Mouse (Mus musculus): Measurements from ENCODE around the gene Rnps1. TPM values are rescaled to one million over a fixed set of nuclear protein-coding genes. Genes with fewer than 3 reads are reported as not detected.
"Not testable (repeated sequence)": the region's sequence is repeated elsewhere in the genome, so short reads cannot be mapped to it uniquely, and the experiment has no call there.

The Rnps1 gene
- total RNA-seq (2021) = 100 to 1,000 TPM; 134 to 138 TPM

GRCm38 (mm10) chr17:24414230-24414976, at the start of gene Rnps1:
Gene Rnps1, plus strand, starts transcription at chr17:24414565.
- DNase-seq (ENCODE audit: low spot score in 2 of 2) = peak; percentile 91 to 96
- intact Hi-C loops (cut with DNase I) = no loop called here

- intact Hi-C loops (cut with DNase I) = no loop called here
- no peak for DNase-seq (ENCODE audit: low spot score in 2 of 2)
Observed at GRCm38 (mm10) chr17:24365863-24366262, 48.5 kb upstream of the Rnps1 start.

- intact Hi-C loops (cut with DNase I) = no loop called here
- no peak for DNase-seq (ENCODE audit: low spot score in 2 of 2)
Observed at GRCm38 (mm10) chr17:24375094-24375712, 39.2 kb upstream of the Rnps1 start.

- intact Hi-C loops (cut with DNase I) = no loop called here
Observed at GRCm38 (mm10) chr17:24375886-24376285, 38.5 kb upstream of the Rnps1 start.

GRCm38 (mm10) chr17:24378496-24378895, 35.9 kb upstream of the Rnps1 start:
- no peak for DNase-seq (ENCODE audit: low spot score in 2 of 2)
- intact Hi-C loops (cut with DNase I) = no loop called here

More at GRCm38 (mm10) chr17:24375886-24376285, 38.5 kb upstream of the Rnps1 start:
- DNase-seq (ENCODE audit: low spot score in 2 of 2) = no peak

- intact Hi-C loops (cut with DNase I) = no loop called here
- no peak for DNase-seq (ENCODE audit: low spot score in 2 of 2)
Observed at GRCm38 (mm10) chr17:24383789-24384188, 30.6 kb upstream of the Rnps1 start.

GRCm38 (mm10) chr17:24388711-24389110, 25.7 kb upstream of the Rnps1 start:
- intact Hi-C loops (cut with DNase I) = no loop called here
- DNase-seq (ENCODE audit: low spot score in 2 of 2) = no peak

GRCm38 (mm10) chr17:24389865-24390264, 24.5 kb upstream of the Rnps1 start:
- DNase-seq (ENCODE audit: low spot score in 2 of 2) = peak; percentile 41 to 50
- intact Hi-C loops (cut with DNase I) = loop anchor here (2.0 to 5.0 kb wide), 2 partner anchors 217 to 238 kb away; partner anchors contain the start of gene Pdpk1

GRCm38 (mm10) chr17:24391149-24391548, 23.2 kb upstream of the Rnps1 start:
- intact Hi-C loops (cut with DNase I) = loop anchor here (2.0 to 5.0 kb wide), 2 partner anchors 218 to 239 kb away; partner anchors contain the start of gene Pdpk1
- DNase-seq (ENCODE audit: low spot score in 2 of 2) = no peak

GRCm38 (mm10) chr17:24393527-24393926, 20.8 kb upstream of the Rnps1 start:
- intact Hi-C loops (cut with DNase I) = loop anchor here (5.0 kb wide), 1 partner anchor 241 kb away; the partner anchor contains the start of gene Pdpk1
- no peak for DNase-seq (ENCODE audit: low spot score in 2 of 2)

- DNase-seq (ENCODE audit: low spot score in 2 of 2) = no peak
- intact Hi-C loops (cut with DNase I) = loop anchor here (5.0 kb wide), 1 partner anchor 242 kb away; the partner anchor contains the start of gene Pdpk1
Observed at GRCm38 (mm10) chr17:24394456-24394855, 19.9 kb upstream of the Rnps1 start.

GRCm38 (mm10) chr17:24402371-24402770, 12.0 kb upstream of the Rnps1 start:
- intact Hi-C loops (cut with DNase I) = no loop called here
- DNase-seq (ENCODE audit: low spot score in 2 of 2) = peak in 1 of 2 experiments; percentile 41

GRCm38 (mm10) chr17:24407116-24407803, 7.1 kb upstream of the Rnps1 start:
- no peak for DNase-seq (ENCODE audit: low spot score in 2 of 2)
- intact Hi-C loops (cut with DNase I) = no loop called here

- DNase-seq (ENCODE audit: low spot score in 2 of 2) = no peak
Observed at GRCm38 (mm10) chr17:24413557-24414211, 681 bp upstream of the Rnps1 start.

GRCm38 (mm10) chr17:24415011-24415410, 646 bp downstream of the Rnps1 start:
- DNase-seq (ENCODE audit: low spot score in 2 of 2) = no peak
- intact Hi-C loops (cut with DNase I) = loop anchor here (5.0 kb wide), 1 partner anchor 37 kb away; no protein-coding TSS in a partner anchor

More at GRCm38 (mm10) chr17:24413557-24414211, 681 bp upstream of the Rnps1 start:
- intact Hi-C loops (cut with DNase I) = no loop called here

GRCm38 (mm10) chr17:24416051-24416652, 1.8 kb downstream of the Rnps1 start:
- intact Hi-C loops (cut with DNase I) = loop anchor here (5.0 kb wide), 1 partner anchor 36 kb away; no protein-coding TSS in a partner anchor
- DNase-seq (ENCODE audit: low spot score in 2 of 2) = no peak

GRCm38 (mm10) chr17:24423114-24423513, 8.7 kb downstream of the Rnps1 start:
- intact Hi-C loops (cut with DNase I) = no loop called here
- DNase-seq (ENCODE audit: low spot score in 2 of 2) = no peak

- DNase-seq (ENCODE audit: low spot score in 2 of 2) = no peak
- intact Hi-C loops (cut with DNase I) = no loop called here
Observed at GRCm38 (mm10) chr17:24424489-24424888, 10.1 kb downstream of the Rnps1 start.

- DNase-seq (ENCODE audit: low spot score in 2 of 2); intact Hi-C loops (cut with DNase I): not testable (repeated sequence)
Observed at GRCm38 (mm10) chr17:24425326-24425725, 11.0 kb downstream of the Rnps1 start.
